Mouse (Mus musculus): ENCODE results near the gene Susd3.

The Susd3 gene

GRCm38 (mm10) chr13:49248467-49248862, at the start of gene Susd3:
Gene Susd3, minus strand, starts transcription at chr13:49248706.
- no peak for DNase-seq (ENCODE audit: low spot score in 2 of 2)

GRCm38 (mm10) chr13:49296270-49296669, 47.8 kb upstream of the Susd3 start:
- DNase-seq (ENCODE audit: low spot score in 2 of 2) = no peak

DNA sequence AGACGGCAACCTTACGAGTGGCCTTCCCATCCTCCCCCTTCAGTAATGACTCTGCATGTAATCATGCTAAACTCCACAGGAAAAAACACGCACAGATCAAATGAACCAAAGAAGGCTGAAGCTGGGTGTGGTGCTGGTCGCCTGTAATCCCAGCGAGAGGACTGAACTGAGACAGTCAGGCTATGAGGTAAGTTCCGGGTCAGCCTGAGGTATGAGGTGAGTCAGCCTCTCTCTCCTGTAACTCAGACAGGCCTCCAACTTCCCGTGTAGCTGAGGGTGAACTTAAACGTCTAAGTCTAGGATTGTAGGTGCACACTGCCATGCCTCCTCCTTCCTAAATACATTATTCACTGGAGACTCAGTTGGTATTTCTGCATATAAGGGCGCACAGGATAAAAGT, 45.6 kb upstream of the Susd3 start:
- no peak for DNase-seq (ENCODE audit: low spot score in 2 of 2)

GRCm38 (mm10) chr13:49291949-49292348, 43.4 kb upstream of the Susd3 start:
- DNase-seq (ENCODE audit: low spot score in 2 of 2) = no peak

GRCm38 (mm10) chr13:49291398-49291797, 42.9 kb upstream of the Susd3 start:
- DNase-seq (ENCODE audit: low spot score in 2 of 2) = no peak

DNA sequence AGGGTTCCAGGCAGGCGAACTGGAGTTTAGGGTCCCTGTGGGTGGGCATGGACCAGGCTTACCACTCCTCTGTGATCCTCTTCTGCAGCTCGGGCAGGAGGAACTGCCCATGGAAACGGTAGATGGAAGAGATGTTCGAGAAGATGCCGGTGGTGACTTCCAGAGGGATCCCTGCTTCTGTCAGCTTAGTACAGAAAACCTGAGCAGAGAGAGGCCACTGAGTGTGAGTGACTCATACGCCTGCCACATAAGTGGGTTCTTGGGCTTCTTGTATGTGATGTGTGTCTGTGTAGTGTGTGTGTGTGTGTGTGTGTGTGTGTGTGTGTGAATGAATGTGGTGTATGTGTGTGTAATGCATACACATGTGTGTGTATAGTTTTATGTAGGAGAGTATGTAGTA, 38.7 kb upstream of the Susd3 start:
- DNase-seq (ENCODE audit: low spot score in 2 of 2) = no peak

DNA sequence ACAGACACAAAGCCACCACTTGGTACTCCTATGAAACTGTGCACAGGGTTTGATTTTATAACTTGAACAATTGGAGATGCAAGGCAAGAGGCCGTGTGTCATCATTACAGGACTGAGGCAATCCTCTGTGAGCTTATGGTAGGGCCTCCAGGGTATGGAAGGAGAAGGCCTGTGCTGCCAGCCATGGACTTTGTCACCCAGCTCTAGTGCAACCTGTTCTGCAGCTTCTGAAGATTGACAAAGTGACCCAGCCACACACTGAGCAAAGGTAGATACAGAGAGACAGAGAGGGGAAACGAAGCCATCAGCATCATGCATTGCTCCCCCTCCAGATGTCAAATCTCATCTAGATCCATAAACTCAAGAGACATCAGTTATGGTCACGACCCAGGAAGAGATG, 38.2 kb upstream of the Susd3 start:
- DNase-seq (ENCODE audit: low spot score in 2 of 2) = no peak

DNA sequence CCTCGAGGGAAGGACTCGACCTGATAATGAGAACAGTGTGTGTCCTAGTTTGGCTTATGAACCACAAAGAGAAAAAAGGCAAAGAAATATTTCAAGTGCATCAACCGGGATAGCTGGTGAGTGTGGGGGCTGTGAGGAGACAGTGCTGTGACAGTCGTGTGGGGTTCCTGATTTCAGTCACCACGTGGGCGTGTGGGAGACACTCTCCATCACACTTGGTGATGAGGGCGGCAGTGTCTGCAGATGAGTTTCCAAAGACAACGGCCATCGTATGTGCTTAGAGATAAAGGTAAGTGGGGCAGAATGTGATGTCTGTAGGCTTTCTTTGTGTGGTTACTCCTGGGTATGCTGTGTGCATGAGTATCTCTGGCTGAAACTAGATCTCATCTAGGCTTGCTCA, 35.2 kb upstream of the Susd3 start:
- DNase-seq (ENCODE audit: low spot score in 2 of 2) = no peak

GRCm38 (mm10) chr13:49282168-49282567, 33.7 kb upstream of the Susd3 start:
- DNase-seq (ENCODE audit: low spot score in 2 of 2) = no peak

DNA sequence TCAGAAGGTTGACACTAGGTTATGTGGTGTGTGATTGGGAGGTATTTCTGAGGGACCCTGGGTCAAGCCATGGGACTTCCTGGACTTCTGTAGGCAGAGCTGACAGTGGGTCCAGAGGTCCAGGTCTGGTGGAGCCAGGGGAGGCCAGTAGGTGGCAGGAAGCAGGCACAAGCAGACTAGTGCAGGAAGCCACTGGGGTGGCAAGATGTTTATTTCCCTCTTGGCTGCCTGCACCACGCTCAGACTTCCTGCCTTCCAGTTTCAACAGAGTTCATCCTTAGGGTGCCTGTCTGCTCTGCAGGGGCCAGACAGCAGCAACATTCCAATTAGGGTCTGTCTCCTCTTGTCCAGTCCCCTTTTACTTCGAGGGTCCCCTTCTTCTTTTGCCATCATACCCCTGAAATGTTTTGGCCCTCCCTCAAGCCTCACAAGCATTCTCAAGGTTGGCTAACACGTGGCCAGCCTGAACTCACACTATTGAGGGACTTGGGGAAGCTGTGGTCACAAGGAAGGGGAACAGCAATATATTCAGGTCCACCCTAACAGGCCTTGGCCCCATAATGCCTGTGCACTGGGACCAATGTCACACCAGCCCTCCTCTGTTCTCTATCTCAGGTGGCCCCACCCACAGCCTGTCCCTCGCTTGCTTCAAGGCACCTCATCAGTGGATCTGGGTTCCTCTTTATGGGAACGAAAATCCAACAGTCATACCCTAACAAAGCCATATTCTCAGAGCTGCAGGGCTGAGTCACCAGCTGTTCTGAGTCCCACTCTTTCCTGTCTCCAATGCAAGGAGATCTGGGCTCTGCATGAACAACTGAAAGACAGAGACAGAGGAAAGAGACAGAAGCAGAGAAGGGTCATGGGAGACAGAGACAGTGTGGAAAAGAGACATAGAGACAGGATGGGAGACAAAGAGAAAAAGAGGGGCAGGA, 23.6 kb upstream of the Susd3 start:
- no peak for DNase-seq (ENCODE audit: low spot score in 2 of 2)

DNA sequence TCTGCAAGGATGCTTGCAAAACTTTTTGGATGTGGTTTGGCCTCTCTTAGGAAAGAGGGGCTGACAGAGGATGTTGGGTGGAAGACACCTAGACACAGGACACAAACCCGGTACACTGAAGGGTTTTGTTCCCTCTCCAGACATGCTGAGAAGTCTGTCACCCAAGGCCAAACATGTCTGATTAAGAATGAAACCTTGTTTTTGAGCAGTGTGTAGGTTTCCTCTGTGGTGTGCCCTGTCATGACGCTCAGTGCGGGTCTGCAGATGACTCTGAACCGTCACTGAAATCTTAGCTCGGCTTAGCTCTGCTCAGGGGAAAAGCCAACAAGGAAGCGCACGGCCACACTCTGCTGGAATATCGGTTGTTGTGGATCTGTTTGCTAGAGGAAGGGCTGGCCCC, 22.0 kb upstream of the Susd3 start:
- DNase-seq (ENCODE audit: low spot score in 2 of 2) = no peak

DNA sequence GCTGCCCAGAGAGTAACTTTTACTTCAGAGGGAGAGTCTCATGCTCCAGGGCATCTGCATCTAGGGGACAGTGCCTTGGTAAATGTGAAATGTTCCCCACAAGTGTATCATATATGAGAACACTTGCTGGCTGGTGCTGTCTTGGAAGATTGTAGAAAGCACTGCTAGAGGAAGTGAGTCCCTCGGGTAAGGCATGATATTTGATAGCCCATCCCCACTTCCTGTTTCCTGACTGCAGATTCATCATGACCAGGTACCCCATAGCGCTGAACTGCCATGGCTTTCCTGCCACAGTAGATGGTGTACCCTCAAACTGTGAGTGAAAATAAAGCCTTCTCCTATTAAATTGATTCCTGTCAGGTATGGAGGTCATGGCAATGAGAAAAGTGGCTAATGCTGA, 19.1 kb upstream of the Susd3 start:
- DNase-seq (ENCODE audit: low spot score in 2 of 2) = no peak

DNA sequence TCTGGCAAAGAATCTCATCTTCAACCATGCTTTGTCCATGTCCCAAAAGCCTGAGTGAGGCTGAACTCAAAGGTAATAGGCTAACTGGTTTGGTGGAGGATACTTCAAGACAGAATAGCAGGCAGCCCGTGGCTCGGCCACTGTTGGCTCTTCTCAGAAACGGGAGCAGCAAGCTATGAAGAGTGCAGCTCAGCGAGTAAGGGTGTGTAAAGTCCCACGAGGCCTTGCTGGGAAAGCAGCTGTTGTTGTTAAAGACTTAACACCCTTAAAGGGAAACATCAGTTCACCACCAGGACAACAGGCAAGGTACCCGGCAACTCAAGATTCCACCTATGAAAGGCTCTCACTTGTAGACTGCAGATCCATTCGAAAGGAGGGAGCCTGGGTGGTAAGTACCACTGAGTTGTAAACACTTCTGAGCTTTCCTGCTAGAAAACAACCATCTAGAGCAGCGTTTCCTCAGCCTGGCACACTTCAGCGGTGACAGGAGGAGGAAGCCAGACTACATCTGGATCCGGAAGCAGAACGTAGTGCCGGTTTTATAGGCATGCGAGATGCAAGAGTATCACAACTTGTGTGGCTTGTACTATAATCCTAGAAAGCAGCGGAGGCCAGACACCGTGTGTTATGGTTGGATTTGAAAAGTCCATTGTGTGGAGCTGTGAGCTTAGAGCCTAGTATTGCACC, 11.7 kb upstream of the Susd3 start:
- DNase-seq (ENCODE audit: low spot score in 2 of 2) = no peak

- no peak for DNase-seq (ENCODE audit: low spot score in 2 of 2)
Measured at GRCm38 (mm10) chr13:49257819-49258313, 9.4 kb upstream of the Susd3 start.

DNA sequence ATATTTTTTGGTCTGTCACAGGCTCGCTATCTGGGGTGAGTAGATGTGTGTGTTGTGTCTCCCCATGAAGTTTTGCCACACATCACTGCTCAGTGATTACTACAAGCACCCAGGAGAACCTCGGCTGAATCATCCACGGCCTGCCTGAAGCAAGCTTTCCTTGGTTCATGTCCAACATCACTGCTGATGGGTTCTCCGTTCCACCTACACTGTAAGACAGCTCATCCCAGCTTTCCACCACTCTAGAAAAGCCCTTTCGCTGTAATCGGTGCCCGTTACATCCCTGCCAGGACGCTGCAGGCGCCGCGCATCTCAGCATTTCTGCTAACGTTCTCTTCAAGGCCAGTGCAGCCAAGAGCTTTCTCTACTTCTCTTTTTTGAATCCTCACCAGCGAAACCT, 4.2 kb upstream of the Susd3 start:
- DNase-seq (ENCODE audit: low spot score in 2 of 2) = no peak

DNA sequence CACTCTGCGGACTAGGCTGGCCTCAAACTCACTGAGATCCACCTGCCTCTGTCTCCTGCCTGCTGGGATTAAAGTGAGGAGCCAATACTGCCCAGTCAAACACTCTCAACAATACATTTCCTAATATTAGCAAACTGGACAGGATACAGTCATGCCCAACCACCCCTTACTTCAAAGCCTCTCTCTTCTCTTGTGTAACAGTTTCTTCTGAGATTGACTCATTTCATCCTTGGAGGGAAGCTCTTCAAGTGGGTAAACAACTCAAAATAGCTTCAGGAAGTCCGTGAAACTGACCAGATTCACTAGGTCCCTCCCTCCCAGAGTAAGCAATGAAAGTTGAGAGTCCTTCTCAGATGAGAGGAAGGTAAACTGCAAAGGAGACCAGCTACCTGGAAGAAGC, 3.6 kb upstream of the Susd3 start:
- DNase-seq (ENCODE audit: low spot score in 2 of 2) = no peak

DNA sequence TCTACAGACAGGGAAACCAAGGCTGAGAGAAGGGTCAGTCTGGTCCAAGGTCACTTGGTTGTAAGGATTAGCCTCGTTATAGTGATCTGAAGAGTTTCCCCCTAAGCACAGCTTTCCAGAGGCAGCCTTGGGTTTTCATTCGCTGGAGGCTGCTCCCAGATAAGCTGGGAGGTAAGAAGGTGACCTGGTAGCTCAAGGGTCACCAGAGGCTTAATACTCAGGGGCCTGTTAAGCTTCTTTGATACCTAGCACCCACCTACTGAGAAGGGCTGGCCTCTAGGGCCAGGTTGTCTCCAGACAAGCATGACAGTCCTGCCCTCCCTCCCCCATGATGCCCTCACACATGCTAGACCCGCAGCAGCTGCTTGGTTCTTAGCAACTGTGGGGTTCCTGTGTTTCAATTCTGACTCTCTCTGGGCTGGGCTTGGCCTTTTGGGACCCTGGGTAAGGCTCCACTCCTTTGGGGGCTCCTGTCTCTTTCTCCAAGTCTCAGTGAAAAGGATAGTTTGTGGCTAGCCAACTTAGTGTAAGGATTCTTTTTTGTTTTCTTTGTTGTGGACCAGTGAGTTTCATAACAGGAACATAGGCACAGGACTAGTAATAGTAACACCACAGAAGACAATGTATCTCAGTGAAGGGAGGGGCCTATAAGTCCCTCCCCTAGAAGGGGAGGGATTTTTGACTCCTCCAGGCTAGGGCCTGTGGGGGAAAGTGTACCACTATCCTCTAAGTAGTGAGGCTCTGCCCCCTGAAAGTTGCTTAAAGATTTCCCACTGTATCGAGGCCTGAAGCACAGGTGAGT, 2.4 kb upstream of the Susd3 start:
- DNase-seq (ENCODE audit: low spot score in 2 of 2) = no peak

GRCm38 (mm10) chr13:49249634-49250033, 1.1 kb upstream of the Susd3 start:
- DNase-seq (ENCODE audit: low spot score in 2 of 2) = no peak

GRCm38 (mm10) chr13:49248923-49249322, 417 bp upstream of the Susd3 start:
- no peak for DNase-seq (ENCODE audit: low spot score in 2 of 2)

DNA sequence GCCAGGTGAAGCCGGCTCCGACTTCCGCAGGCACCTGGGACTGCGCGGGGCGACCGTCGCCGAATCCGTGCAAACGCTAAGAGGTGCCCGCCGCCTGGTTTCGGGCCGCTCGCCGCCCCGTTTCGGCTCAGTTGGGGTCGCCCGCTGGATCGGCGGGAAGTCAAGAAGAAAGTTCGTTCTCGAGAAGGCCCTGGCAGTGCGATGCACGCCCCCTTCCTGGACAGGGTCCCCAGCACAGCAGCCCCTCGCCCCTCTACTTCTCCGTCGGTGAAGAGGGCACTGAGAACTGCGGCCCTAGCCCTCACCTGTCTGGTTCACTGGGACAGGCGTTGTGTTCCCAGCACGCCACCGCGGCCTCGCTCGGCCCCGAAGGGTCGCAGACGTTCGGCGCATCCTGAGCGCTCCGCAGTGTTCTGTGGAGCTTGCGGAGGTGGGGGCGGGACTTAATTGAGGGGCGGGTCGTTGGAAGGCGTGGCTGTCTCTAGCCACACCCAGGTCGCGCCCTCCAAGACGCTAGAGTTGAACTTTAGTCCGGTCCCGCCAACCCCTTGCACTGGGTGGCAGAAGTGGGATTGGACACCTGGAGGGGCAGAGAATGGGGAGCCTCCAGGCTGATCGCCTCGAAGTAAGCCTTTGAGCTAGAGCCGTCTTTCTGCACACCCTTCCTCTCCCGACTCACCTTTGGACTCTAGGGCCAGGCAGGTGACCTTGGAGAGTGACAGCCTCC, 603 bp downstream of the Susd3 start:
- DNase-seq (ENCODE audit: low spot score in 2 of 2) = no peak

- no peak for DNase-seq (ENCODE audit: low spot score in 2 of 2)
Measured at GRCm38 (mm10) chr13:49247232-49247739, 1.2 kb downstream of the Susd3 start.
